Mouse (Mus musculus): ENCODE results near the gene Glipr1l2. TPM values are rescaled to one million over a fixed set of nuclear protein-coding genes. Genes with fewer than 3 reads are reported as not detected.
"Not testable (repeated sequence)": the region's sequence is repeated elsewhere in the genome, so short reads cannot be mapped to it uniquely, and the experiment has no call there.

Gene Glipr1l2
- not detected for total RNA-seq (2021)
- long read RNA-seq, experiment 1 = 0 reads
- long read RNA-seq, experiment 2 = 0 reads

DNA sequence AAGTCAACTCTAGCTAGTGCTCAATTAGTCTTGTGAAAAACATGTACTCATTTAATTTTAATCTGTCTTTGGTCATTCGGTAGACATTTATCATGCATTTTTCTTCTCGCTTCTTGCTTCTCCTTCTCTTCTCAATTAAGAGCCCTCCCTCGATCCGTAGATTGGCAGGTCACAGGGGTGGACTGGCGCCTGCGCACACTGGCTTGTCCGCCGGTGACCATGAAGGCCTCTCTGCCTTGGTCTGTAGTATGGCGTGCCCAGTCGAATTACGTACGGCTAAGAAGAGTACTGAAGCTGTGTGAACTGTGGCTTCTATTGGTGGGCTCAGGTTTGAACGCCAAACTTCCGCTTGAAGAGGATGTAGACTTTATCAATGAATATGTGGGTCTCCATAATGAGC, at the start of gene Glipr1l2:
TSS of gene Glipr1l2 (plus strand) at position 198 of the 400 bp plus-strand sequence.
- DNase-seq = no peak

DNA sequence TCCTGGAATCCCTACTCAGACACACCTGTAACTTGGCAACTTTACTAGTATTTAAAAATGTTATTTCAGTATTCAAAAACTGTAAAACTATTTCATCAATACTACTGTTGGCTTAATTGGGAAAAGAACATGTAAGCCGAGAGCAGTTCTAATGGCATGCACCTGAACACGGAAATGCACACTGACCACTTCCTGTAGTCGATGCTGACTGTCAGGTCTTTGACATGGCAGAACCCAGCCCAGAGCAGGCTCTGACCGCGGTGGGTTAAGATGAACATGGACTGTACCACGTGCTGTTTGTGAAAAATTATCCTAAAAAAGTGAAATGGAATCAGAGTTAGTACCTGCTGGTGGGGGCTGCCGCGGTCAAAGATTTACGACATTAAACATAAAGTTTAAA, 39.6 kb upstream of the Glipr1l2 start:
- not testable (repeated sequence) for DNase-seq

DNA sequence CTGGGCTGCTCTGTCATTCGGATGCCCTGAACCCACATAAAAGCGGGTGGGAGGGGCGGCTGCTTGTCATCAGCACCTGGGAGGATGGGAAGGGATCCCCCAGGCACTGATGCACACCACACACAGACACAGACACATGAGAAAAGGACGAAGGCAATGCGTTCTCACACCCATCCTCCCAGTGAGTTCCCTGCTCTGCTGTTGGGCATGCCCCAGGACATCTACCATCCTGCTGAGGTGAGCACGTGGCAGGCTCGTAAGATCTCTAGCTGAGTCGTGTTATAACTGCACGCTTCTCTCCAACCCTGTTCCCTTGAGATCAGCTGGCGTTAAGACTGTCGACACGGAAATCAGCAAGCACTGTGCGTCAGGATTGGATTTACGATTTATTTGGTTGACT, 38.9 kb upstream of the Glipr1l2 start:
- DNase-seq = not testable (repeated sequence)

DNA sequence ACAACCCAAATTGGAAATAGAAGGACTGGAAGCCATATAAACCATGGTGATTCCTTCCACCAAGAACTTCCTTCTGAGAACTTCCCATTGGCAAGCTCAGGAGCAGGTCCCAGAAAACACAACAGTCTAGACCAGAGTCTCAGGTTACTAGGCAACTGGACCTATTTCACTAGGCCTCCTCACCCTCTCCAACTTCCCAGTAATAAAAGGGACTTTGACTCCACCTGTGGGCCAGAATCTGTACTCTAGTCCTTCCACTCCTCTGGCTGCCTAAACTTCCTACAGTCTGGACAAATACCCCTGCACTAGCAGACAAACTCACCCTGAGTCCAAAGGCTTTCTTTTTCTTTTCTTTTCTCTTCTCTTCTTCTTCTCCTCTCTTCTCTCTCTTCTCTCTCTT, 31.9 kb upstream of the Glipr1l2 start:
- DNase-seq = no peak

DNA sequence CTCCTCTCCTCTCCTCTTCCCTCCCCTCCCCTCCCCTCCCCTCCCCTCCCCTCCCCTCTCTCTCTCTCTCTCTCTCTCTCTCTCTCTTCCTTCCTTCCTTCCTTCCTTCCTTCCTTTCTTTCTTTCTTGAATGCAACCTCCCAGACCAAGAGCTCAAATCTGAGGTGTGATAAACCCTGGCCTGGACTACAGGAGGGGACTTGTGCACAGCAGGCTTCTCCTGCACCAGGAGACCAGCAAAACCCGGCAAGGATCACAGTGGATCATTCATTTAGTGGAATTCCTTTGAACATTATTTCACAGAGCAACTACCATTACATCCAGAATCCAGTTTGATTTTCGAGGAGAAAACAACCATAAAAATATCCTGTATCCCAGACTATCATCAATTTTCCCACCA, 31.2 kb upstream of the Glipr1l2 start:
- not testable (repeated sequence) for DNase-seq

DNA sequence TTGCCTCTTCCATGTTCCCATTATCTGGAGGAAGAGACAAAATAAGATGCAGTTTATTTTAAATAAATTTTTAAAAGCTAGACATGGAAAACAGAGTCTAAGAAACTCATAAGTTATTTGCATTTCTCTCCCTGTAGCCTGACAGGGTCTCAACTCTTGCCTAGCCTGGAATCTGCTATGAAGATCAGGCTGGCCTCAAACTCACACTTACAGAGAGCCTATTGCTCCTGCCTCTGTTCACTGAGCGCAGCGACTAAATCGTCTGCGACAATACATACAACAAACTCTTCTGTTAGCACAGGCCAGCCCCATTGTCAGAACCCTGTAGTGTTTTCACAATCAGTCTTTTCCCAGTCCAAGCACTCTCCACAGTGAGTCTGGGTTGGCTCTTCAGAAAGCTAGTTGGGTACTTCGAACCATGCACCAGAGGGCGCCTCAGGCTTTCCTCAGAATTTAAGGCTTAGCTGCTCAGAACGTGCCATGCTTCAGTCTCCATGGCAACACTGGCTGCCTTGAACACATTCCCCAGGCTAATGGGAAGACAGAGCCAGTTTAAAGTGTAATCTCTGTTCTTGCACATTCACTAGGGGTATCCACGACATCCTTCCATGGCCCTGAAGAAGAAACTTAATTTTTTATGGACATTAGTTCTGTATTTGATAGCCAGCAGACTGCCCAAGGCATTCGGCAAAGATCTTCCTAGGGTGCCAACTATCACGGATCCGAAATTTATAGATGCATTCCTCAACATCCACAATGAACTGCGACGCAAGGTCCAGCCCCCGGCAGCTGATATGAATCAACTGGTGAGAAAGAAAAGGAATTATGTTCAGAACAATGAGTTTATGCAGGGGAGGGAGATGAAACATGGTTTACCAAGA, 23.2 kb upstream of the Glipr1l2 start, which contains the start of gene Glipr1l1:
TSS of gene Glipr1l1 (plus strand) at position 488 of the 881 bp plus-strand sequence.
- DNase-seq = peak; percentile 72 to 75

DNA sequence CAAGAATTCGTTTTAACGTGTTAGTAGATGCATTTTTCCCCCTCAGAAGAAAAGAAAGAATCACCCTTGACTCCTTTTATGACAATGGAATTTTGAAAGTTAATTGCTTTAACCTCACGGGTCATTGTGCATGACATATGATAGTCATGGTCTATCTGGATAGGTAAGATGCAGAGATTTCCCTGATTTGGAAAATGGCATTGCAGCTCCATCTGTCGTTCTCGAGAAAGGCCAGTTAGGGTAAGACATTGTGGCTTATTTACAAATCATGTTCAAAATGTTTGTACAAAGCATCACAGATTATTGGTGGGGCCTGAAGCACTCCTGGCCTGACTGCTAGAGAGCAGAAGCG, 22.6 kb upstream of the Glipr1l2 start:
- not testable (repeated sequence) for DNase-seq

DNA sequence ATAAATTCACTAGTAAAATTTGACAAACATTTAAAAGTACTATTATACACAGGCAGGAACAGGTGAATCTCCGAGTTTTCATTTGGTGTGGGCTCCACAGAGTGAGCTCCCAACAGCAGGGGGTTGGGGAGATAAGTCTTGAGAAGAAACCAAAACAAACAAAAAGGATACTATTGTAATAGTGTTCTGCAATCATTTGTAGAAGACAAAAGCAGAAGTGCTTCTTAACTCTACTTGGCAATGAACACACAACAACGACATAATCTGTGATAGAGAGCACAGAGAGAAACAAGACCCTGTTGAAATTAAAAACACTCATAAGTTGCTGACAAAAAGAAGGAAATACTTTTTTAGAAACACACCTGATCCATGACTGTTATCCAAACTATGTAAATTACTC, 3.1 kb upstream of the Glipr1l2 start:
- no peak for DNase-seq

DNA sequence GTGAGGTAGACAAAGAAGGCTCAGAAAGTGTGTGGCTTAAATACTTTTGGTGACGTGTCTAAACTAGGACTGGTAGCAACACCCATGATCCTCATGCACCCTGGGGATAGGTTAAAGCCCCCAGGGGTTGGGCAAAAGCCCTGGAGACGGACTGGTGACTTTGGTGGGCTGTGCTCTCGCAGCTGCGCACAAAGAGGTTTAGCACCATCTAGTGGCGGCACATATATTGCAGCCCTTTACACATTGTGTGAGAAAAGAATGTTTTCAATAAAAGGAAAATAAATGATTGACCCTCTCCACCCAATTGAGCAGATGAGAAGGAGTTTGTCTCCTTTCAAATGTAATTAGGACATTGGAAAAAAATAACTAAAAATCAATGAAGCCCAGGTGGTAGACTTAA, 22.6 kb downstream of the Glipr1l2 start:
- DNase-seq = peak; percentile 39 to 43

DNA sequence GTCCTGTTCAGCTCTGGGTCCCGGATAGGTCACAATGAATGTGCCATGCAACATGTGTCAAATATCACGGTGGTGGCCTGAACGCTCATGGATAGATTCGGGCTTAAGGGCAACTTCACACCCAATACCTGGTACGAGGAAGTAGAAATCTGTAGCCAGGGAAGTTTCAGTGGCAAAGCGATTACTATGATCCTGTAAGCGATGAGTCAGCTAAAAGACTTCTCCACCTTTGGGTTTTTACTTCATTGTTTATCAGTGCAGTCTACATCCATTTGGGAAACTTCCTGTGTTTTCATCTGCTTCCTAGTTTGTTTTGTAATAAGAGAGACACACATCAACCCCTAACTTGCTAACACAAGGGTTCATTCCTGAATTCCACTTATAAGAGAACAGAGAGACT, 27.2 kb downstream of the Glipr1l2 start:
- DNase-seq = no peak

DNA sequence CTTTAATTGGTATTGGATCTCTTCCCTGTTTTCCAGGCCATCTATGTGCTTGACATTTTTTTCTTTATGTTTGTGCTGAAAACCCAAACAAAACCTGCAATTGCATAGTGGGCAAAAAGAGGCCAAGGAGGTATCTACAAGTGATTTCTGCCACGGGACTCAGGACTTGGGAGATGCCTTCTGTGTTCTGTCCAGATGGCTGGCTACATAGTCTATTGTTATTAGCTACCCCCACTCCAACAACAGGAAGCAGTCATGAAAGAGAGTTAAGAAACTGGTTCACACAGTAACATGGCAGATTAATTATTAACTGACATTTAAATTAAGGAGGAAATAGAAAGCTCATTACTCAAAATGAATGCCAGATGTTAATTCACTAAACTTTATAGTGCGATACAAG, 41.9 kb downstream of the Glipr1l2 start:
- DNase-seq = not testable (repeated sequence)

DNA sequence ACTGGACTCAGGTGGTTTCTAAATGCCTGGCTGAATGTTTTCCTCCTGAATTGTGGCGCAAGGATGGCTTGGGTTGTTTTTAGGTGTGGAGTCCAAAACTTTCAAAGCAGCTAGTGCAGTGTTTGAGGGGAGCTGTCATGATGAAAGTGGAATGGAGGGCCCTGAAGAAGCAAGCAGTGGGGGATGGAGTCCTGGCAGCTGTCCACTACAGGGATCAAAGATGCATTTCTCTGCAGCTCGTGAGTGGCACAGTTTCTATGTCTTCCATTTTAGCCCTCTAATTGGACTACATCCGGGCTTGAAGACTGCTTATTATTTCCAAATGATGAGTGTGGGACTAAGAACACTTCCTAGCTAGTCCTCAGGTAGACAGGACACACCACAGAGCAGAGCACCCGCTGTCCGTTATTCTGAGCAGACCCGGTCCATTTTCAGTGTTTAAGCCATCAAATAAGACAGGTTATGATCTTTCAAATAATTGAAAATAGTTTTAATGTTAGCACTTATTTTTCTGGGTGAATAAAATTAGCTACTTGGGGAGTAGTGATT, 44.6 kb downstream of the Glipr1l2 start:
- DNase-seq = not testable (repeated sequence)

DNA sequence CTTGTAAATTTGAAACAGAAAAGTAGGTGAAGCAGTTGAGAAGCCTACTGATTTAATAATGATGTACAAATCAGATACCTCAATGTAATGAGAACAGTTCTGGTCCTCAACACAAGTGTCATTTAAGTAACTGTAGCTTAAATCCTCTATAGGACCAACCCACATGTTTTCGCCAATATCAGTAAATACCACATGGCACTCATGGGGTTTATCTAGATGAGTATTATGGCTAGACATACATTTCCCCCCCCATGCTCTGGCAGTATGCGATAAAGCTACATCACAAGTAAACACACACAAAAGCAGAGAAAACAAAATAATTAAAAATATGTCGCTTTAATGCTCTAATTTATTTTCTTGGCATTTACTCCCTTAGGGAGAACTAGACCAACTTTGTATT, 49.0 kb downstream of the Glipr1l2 start:
- DNase-seq = no peak

DNA sequence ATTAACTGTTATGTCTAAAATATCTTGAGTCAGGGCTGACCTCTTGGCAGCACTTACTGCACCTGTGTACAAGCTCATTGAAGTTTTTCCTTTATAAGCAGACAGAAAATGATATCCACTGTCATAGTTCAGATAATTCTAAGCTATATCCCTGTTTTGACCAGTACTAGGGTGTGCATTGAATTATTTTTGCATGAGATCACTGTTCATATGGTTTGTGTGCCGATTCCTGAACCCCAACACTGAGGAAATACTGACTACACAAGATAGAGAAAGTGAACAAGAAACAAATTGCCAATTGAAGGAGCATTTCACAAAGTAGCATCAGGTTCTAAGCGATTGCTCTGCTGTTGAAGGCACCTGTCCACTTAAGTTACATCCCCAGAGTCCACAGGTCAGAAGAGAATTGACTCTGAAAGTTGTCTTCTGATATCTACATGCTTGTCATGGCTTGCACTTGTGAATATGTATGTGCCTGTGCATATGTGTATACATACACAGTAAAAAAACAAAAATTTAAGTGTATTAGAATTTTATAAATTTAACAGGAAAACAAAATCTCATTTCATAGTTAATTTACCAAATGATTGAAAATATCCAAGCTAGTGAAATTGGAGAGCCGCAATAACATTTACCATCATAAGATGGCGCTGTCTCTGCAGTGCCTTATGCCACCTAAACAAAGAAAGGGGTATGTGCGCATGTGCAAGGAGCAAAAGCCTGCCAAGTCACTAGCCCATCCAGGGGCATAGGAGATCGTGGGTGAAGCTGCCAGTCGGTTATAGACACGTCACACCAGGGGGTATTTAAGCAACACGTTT, 55.1 kb downstream of the Glipr1l2 start:
- DNase-seq = peak; percentile 10 to 25

DNA sequence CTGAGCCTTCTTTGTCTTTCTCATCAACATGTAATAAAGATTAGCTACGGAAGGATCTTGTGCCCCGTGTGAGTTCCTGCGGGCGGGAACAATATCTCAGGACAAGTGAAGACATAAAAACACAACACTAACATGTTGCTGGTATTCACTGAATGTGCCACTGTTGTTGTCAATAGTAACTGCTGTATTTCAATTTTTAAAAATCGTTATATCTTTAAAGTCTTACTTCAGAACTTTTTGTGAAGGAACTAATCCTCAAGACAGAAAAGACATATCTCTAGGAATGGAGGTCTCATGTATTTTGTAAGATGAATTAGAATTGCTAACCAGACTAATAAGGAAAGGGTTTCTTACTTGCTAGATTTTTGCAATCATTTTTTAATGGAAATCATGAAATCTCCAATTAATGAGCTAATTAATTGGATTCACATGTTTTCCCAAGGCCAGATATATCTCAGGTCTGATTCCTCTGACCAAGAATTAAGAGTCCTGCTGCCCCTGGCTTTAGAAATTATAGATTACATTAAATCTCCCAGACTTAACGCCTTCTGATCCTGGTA, 55.8 kb downstream of the Glipr1l2 start:
- DNase-seq = no peak

DNA sequence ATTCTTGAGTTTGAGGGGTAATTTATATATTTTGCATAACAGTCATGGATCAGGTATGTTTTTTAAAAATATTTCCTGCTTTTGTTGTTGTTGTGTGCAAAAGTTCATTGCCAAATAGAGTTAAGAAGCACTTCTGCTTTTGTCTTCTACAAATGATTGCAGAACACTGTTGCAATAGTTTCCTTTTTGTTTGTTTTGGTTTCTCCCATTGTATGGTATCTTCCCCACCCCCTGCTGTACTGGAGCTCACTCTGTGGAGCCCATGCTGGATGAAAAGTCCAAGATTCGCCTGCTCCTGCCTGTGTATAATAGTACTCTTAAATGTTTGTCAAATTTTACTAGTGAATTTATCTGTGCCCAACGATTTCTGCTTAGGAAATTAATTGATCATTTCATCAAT, 56.7 kb downstream of the Glipr1l2 start:
- no peak for DNase-seq

Other genes starting within 250 kb of the Glipr1l2 start
- 10 to 100 TPM; 39.0 to 41.5 TPM for gene Krr1, start 110.7 kb upstream of the Glipr1l2 start, total RNA-seq (2021)
- gene Glipr1, start 80.7 kb upstream of the Glipr1l2 start, total RNA-seq (2021) = 1 to 10 TPM; 1.5 to 2.1 TPM
- not detected for gene Glipr1l1, start 23.2 kb upstream of the Glipr1l2 start, total RNA-seq (2021)
- gene Glipr1l3, start 77.0 kb downstream of the Glipr1l2 start, total RNA-seq (2021) = not detected
- gene Caps2, start 80.3 kb downstream of the Glipr1l2 start, total RNA-seq (2021) = not detected
- under 1 TPM; 0.07 to 0.13 TPM for gene Kcnc2, start 187.8 kb downstream of the Glipr1l2 start, total RNA-seq (2021)

Measured in adrenal gland, postnatal 36 days (tissue).